Mouse (Mus musculus): ENCODE measurements around the gene Usp54.

GRCm38 (mm10) chr14:20546415-20546814 is 94.4 kb downstream of the Usp54 start, which contains the start of gene Ppp3cb:
- TF ChIP-seq CTCF (IDR thresholded peaks at IDR 0.05; ENCODE audit: control insufficient read depth, insufficient read depth, insufficient replicate concordance, low read depth, low read length) (no peak), POLR2A (IDR thresholded peaks at IDR 0.05; ENCODE audit: control insufficient read depth, low read depth, low read length) (peak; percentile 69; the same call in 1 of the 2 replicates)

Data from testis, adult 2 months (tissue).